Mouse (Mus musculus) lung, embryonic 14.5 days (tissue): Measurements from ENCODE around the gene Ube2v1. TPM values are rescaled to one million over a fixed set of nuclear protein-coding genes. Genes with fewer than 3 reads are reported as not detected.
A peak's percentile ranks its signal among the peaks of the same experiment; 100 is the strongest.

Experiments used
- ATAC-seq: fragments of 200-750 bp; cut with Nextera tagmentation; 2 replicates; pipeline ENCODE4 v1.8.0; 2017; ENCODE audit warnings: mild to moderate bottlenecking, moderate TSS enrichment, moderate library complexity; ENCODE audit not compliant: insufficient read depth
- DNase-seq: peaks from one replicate; pipeline ENCODE4 v3.0.0-alpha.2; 2015
- H3K27ac ChIP-seq: fragments of 300-500 bp; sonication (generic); 2 replicates; pipeline ENCODE4 v1.5.1; 2014; ENCODE audit warnings: low read depth, mild to moderate bottlenecking, moderate library complexity
- H3K27me3 ChIP-seq: fragments of 300-500 bp; sonication (generic); 2 replicates; pipeline ENCODE4 v1.6.1; 2014; ENCODE audit warnings: low read length, control low read depth; ENCODE audit not compliant: insufficient read depth
- H3K36me3 ChIP-seq: fragments of 300-500 bp; sonication (generic); 2 replicates; pipeline ENCODE4 v1.6.1; 2014; ENCODE audit warnings: control low read depth; ENCODE audit not compliant: insufficient read depth
- H3K4me1 ChIP-seq: fragments of 300-500 bp; sonication (generic); 2 replicates; pipeline ENCODE4 v1.6.1; 2014; ENCODE audit warnings: antibody characterized with exemption, control low read depth; ENCODE audit not compliant: insufficient read depth
- H3K4me2 ChIP-seq: fragments of 300-500 bp; sonication (generic); 2 replicates; pipeline ENCODE4 v1.6.1; 2014; ENCODE audit warnings: mild to moderate bottlenecking
- H3K4me3 ChIP-seq: fragments of 300-500 bp; sonication (generic); 2 replicates; pipeline ENCODE4 v1.5.1; 2014; ENCODE audit warnings: low read depth, low read length
- H3K9ac ChIP-seq: fragments of 300-500 bp; sonication (generic); 2 replicates; pipeline ENCODE4 v1.6.1; 2014
- H3K9me3 ChIP-seq: fragments of 300-500 bp; sonication (generic); 2 replicates; pipeline ENCODE4 v1.6.1; 2016; ENCODE audit warnings: low read depth, low read length, control low read depth
- CTCF ChIP-seq: IDR thresholded peaks from 2 replicates; pipeline ENCODE4 v1.5.1; 2016; ENCODE audit warnings: antibody characterized with exemption, low read depth
- WGBS: fragments of 180-500 bp; shearing (Covaris S2); extraction: QIAGEN DNeasy Blood & Tissue Kit; methylation state at CpG from one replicate; pipeline ENCODE4 v1.1.7; 2014; 5-methylcytosine and 5-hydroxymethylcytosine counted together
- polyA plus RNA-seq: library from polyadenylated mRNA; unstranded; fragments of >200 nt; fragmentation: Nextera tagmentation; extraction: Ambion mirVana; gene quantifications from 2 replicates; pipeline ENCODE4 v1.2.1, GENCODE M21; 2014

The Ube2v1 gene
- polyA plus RNA-seq, 1 experiment from 2014 or later, result 293 TPM

- Histone ChIP-seq H3K9me3 (no peaks in the 10 kb centered on the region), H3K27me3 (no peaks in the 10 kb centered on the region), H3K4me3 (no peak overlapping the region), H3K4me1 (peaks cover 25% of the 10 kb centered on the region), H3K4me2 (no peak overlapping the region), H3K9ac (no peak overlapping the region), H3K27ac (0 out of 2 replicates have a peak overlapping the region, but pooled peaks have one; percentile 36), H3K36me3 (no peaks in the 10 kb centered on the region)
- WGBS, result 76% methylated on average over 9 of the region's 9 CpGs
- no peak for TF ChIP-seq CTCF
- ATAC-seq, result no peak
- DNase-seq, result no peak
Observed at GRCm38 (mm10) chr2:167568112-167568511, 63.8 kb downstream of the Ube2v1 start.

- no peak for TF ChIP-seq CTCF
- ATAC-seq, result no peak
- peak; percentile 83 for DNase-seq
- WGBS, result 11% methylated on average over 19 of the region's 19 CpGs
- H3K4me2 ChIP-seq, result peak overlapping the region; percentile 53
- H3K4me1 ChIP-seq, result peaks cover 38% of the 10 kb centered on the region
- peak overlapping the region; percentile 32; the same call in 1 of the 2 replicates for H3K9ac ChIP-seq
- no peaks in the 10 kb centered on the region for H3K36me3 ChIP-seq
- 0 out of 2 replicates have a peak overlapping the region, but pooled peaks have one; percentile 14 for H3K4me3 ChIP-seq
- H3K9me3 ChIP-seq, result no peaks in the 10 kb centered on the region
- no peaks in the 10 kb centered on the region for H3K27me3 ChIP-seq
- peak overlapping the region; percentile 95 for H3K27ac ChIP-seq
Observed at GRCm38 (mm10) chr2:167565682-167566081, 66.2 kb downstream of the Ube2v1 start.

GRCm38 (mm10) chr2:167565312-167565656 lies 66.6 kb downstream of the Ube2v1 start:
- peak overlapping the region; percentile 32; the same call in 1 of the 2 replicates for H3K9ac ChIP-seq
- no peaks in the 10 kb centered on the region for H3K27me3 ChIP-seq
- no peak for TF ChIP-seq CTCF
- peak overlapping the region; percentile 53 for H3K4me2 ChIP-seq
- H3K4me3 ChIP-seq, result 0 out of 2 replicates have a peak overlapping the region, but pooled peaks have one; percentile 14
- WGBS, result 48% methylated on average over 3 of the region's 3 CpGs
- no peak for ATAC-seq
- H3K9me3 ChIP-seq, result no peaks in the 10 kb centered on the region
- DNase-seq, result no peak
- H3K36me3 ChIP-seq, result no peaks in the 10 kb centered on the region
- peaks cover 35% of the 10 kb centered on the region for H3K4me1 ChIP-seq
- H3K27ac ChIP-seq, result peak overlapping the region; percentile 95

- peaks cover 32% of the 10 kb centered on the region for H3K4me1 ChIP-seq
- TF ChIP-seq CTCF, result no peak
- no peak for DNase-seq
- WGBS, result 54% methylated on average over 13 of the region's 13 CpGs
- H3K27ac ChIP-seq, result peak overlapping the region; percentile 95
- ATAC-seq, result no peak
- peak overlapping the region; percentile 35 for H3K4me2 ChIP-seq
- 0 out of 2 replicates have a peak overlapping the region, but pooled peaks have one; percentile 1 for H3K9ac ChIP-seq
- H3K9me3 ChIP-seq, result no peaks in the 10 kb centered on the region
- no peaks in the 10 kb centered on the region for H3K27me3 ChIP-seq
- H3K36me3 ChIP-seq, result no peaks in the 10 kb centered on the region
- H3K4me3 ChIP-seq, result no peak overlapping the region
Observed at GRCm38 (mm10) chr2:167564551-167565311, 67.2 kb downstream of the Ube2v1 start.

- peak overlapping the region; percentile 12; the same call in 1 of the 2 replicates for H3K4me2 ChIP-seq
- H3K27ac ChIP-seq, result peak overlapping the region; percentile 95
- ATAC-seq (peak; percentile 88), DNase-seq (peak; percentile 93)
- TF ChIP-seq CTCF, result no peak
- H3K4me3 ChIP-seq, result no peak overlapping the region
- no peaks in the 10 kb centered on the region for H3K27me3 ChIP-seq
- WGBS, result 19% methylated on average over 12 of the region's 12 CpGs
- peaks cover 36% of the 10 kb centered on the region for H3K4me1 ChIP-seq
- no peak overlapping the region for H3K9ac ChIP-seq
- no peaks in the 10 kb centered on the region for H3K36me3 ChIP-seq
- no peaks in the 10 kb centered on the region for H3K9me3 ChIP-seq
Observed at GRCm38 (mm10) chr2:167563703-167564102, 68.2 kb downstream of the Ube2v1 start.

GRCm38 (mm10) chr2:167563035-167563434 lies 68.9 kb downstream of the Ube2v1 start:
- Histone ChIP-seq H3K4me2 (peak overlapping the region; percentile 12; the same call in 1 of the 2 replicates), H3K4me3 (no peak overlapping the region), H3K9ac (no peak overlapping the region), H3K27me3 (no peaks in the 10 kb centered on the region), H3K27ac (peak overlapping the region; percentile 95), H3K36me3 (no peaks in the 10 kb centered on the region), H3K9me3 (no peaks in the 10 kb centered on the region), H3K4me1 (peaks cover 36% of the 10 kb centered on the region)
- TF ChIP-seq CTCF, result no peak
- 42% methylated on average over 5 of the region's 5 CpGs for WGBS
- DNase-seq, result no peak
- ATAC-seq, result no peak

GRCm38 (mm10) chr2:167562101-167562500 lies 69.8 kb downstream of the Ube2v1 start:
- ATAC-seq (no peak), DNase-seq (no peak)
- Histone ChIP-seq H3K4me3 (no peak overlapping the region), H3K4me2 (no peak overlapping the region), H3K9me3 (no peaks in the 10 kb centered on the region), H3K27ac (peak overlapping the region; percentile 95), H3K36me3 (no peaks in the 10 kb centered on the region), H3K27me3 (no peaks in the 10 kb centered on the region), H3K4me1 (peaks cover 36% of the 10 kb centered on the region), H3K9ac (no peak overlapping the region)
- 20% methylated on average over 8 of the region's 8 CpGs for WGBS
- TF ChIP-seq CTCF, result no peak
